Mouse (Mus musculus) hematopoietic stem cell, adult 5-6 weeks (primary cell): Measurements from ENCODE around the gene Ldhc. TPM values are rescaled to one million over a fixed set of nuclear protein-coding genes. Genes with fewer than 3 reads are reported as not detected.

Experiments
- ATAC-seq, 2 experiments: fragments of 125-278 bp in 1 of 2; replicated peaks in 1 of 2; 2 replicates each; pipeline ENCODE4 v1.8.0; 2016 to 2017; ENCODE audit warnings: inconsistent platforms in 2 of 2, mild to moderate bottlenecking in 2 of 2, moderate number of reproducible peaks in 2 of 2, low read depth in 1 of 2, moderate TSS enrichment in 1 of 2; ENCODE audit not compliant: low FRiP score in 2 of 2, poor library complexity in 2 of 2, severe bottlenecking in 2 of 2, insufficient read depth in 1 of 2, low TSS enrichment in 1 of 2
- total RNA-seq: library from RNA; stranded (forward); fragments of 172-1452, 232-1000 nt; gene quantifications from 2 replicates; pipeline ENCODE4 v1.2.3, GENCODE M21; 2017

The Ldhc gene
- total RNA-seq, 1 experiment from 2014 or later, result not detected

DNA sequence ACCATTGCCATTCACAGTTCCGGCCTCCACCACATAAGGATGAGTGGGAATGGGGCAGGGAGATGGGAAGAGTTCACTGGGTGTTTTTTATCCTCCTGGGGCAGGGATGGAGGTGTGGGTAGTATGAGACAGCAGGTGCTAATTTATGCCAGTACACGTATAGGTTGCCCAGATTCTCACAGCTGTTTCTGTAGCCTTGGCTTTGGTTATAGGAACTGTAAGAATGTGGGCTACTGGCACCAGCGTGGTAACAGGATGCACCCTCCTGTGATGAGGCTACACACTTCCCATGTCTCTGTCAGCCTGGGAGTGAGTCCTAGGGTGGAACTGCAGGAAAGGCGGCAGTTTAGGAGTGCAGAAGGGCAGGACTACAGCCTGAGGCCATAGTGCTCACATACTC, 15.8 kb downstream of the Ldhc start:
- ATAC-seq, result no peak

DNA sequence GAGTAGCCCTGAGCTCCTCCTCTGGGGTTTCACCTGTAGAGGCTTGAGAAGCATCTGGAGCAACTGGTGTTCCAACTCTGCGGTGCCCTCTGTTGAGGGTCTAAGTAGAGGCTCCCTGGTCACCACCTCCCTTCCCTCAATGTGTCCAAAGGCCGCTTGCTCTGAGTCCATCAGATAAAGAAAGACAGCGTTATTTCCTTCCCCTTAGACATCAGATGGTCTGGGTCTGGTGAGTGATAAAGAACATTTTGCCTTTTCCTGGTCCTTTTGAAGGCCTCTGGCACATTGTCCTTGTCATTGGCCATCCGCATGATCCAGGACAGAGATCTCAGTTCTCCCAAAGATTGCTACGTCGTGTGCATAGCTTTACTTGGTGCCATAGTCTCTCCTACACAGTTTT, 16.3 kb downstream of the Ldhc start:
- ATAC-seq, result no peak

DNA sequence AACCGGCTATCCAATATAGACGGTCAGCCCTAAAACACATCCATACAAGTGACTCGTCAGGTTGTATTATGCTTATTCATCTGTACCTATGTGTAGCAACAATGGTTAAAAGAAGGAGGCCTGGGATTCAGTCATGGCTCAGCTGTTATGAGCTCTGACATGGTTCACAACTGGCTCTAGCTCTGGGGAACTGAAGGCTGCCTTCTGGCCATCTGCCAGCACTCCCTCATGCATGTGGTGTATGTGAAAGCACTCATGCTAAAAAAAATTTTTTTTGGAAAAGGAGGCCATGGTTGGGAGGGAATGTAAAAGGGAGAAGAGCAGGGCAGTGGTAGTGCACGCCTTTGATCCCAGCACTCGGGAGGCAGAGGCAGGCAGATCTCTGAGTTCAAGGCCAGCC, 18.8 kb downstream of the Ldhc start:
- no peak for ATAC-seq

DNA sequence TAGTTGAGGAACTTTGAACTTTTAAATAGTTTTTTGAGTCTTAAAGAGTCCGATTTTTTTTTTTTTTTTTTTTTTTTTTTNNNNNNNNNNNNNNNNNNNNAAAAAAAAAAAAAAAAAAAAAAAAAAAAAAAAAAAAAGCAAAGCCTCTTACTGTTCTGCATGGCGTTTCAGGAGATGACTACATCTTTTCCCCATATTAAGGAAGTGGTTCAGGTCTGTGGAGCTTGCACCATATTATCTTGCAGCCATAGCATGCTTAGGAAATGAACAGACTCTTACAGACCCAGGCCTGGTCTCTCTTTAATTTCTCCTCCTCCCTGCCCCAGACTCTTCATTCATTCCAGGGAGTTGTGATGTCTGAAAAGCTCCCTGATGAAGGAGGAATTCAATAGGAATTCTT, 20.0 kb downstream of the Ldhc start:
- ATAC-seq, result peak; percentile 79 to 84

DNA sequence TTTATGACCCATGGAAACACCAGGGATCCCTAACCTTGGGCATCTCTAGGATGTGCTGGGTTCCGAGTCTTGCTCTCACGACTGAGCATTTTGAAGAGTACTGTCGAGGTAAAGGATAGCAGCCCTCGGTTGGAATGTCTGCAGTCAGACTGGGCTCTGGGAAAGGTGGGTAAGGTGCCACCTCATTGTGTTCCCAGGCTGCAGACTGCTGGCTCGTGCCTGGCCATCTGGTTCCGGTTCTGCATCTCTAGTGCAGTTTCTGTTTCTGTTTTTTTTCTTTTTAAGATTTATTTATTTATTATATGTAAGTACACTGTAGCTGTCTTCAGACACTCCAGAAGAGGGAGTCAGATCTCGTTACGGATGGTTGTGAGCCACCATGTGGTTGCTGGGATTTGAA, 20.9 kb downstream of the Ldhc start:
- ATAC-seq, result peak in 1 of 2 experiments; percentile 65; a peak in 1 of 4 replicates

DNA sequence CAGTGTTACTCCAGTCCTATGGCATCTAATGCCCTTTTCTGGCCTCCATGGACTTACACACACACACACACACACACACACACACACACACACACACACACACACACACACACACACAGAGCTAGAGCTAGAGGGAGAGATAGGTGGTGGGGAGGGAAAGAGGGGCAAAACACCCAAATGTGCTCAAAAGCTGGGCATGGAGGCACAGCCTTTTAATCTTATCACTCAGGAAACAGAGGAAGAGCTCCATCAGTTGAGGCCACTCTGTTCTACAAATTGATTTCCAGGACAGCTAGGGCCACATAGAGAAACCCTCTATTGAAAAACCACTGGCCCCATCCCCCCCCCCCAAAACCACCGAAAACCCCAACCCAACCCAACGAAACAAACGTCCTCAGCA, 22.3 kb downstream of the Ldhc start:
- ATAC-seq, result 0 out of 4 replicates have a peak, but pooled peaks of 1 of the 2 experiments have one; percentile 30

DNA sequence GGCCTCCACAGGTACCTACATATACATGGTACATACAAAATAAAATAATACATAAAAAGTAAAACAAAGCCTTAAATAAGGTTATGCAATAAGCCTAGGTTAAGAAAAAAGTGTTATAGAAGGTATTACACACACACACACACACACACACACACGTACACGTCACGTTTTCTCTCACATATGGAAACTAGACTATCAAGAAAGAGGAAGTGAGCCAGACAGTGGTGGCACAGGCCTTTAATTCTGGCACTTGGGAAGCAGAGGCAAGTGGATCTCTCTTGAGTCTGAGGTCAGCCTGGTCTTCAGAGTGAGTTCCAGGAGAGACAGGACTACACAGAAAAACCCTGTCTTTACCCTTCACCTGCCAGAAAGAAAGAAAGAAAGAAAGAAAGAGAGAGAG, 34.5 kb downstream of the Ldhc start:
- ATAC-seq, result no peak

DNA sequence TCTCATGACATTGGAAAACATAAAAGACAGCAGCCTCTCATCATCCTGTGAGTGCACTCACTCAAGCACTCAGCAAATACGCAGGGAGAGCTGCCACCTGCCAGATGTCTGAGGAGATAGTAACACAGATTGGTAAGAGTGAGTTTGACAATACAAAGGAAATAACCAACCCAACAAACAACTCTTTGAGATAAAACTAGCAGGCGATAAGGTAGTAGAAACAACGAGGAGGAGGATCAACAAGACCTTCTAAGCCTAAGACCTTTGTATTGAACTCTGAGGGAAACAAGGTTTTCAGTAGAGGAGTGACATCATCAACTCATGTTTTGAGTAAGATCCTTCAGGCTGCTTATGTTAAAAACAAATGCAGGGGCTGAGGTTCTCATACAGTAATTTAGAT, 38.3 kb downstream of the Ldhc start:
- ATAC-seq, result no peak

DNA sequence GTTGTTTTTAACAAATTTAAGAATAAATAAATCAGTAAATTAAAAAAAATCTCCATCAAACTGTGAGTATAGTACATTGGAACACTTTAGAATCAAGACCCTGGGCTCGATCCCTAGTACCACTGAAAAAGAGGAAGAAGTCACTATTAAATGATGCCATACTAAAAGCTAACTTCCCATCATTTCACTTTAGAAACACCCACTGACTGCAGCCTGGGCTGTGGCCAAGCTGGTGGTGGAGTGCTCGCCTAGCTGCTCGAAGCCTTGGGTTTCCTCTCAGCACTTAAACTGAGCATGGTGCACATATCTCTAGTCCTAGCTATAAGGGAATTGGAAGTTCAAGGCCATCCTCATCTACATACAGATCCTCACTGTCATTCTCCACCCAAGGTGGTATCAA, 50.2 kb downstream of the Ldhc start:
- ATAC-seq, result 0 out of 4 replicates have a peak, but pooled peaks of 1 of the 2 experiments have one; percentile 39

DNA sequence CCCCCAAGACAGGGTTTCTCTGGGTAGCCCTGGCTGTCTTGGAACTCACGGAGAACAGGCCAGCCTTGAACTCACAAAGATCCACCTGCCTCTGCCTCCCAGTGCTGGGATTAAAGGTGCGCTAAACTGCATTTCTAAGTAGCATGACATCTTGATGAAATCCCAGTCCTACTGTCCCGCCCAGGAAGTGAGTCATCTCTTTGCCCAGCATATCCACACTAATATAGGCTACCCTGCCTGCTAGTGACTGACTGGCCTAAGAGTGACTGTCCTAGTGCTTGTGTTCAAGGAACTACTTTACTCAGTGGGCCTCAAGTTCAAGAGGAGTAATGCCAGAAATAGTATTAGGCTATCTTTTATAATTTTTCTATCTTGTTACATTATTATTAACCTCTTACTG, 55.4 kb downstream of the Ldhc start:
- ATAC-seq, result no peak

DNA sequence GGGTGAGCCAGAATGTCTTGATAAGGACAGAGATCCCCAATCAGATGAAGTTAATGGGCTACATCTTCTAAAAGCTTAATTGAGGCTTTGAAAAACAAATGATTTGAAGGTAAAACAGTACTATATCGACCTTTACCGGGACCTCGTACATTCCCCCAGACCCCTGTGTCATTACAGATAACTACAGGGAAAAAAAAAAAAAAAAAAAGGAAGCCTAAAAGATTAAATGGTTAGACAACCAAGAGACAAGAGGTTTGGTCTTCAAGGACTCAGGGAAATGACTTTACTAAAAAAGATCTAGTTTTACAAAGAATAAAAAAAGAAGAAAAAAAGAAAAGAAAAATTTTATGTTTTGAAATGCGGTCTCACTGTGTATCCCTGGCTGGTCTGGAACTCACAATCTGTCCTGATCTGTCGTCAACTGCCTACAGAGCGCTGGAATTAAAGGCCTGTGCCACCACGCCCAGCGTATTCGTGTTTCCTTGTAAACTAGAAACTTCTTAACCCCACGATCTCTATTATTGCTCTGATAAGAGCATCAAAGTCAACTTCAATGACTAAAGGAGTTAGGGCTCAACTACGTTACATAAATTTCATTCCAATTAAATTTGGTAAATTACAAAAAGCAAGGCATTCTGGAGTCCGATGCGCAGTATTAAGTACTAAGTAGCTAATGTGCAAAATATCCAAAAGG, 57.8 kb downstream of the Ldhc start:
- ATAC-seq, result no peak

DNA sequence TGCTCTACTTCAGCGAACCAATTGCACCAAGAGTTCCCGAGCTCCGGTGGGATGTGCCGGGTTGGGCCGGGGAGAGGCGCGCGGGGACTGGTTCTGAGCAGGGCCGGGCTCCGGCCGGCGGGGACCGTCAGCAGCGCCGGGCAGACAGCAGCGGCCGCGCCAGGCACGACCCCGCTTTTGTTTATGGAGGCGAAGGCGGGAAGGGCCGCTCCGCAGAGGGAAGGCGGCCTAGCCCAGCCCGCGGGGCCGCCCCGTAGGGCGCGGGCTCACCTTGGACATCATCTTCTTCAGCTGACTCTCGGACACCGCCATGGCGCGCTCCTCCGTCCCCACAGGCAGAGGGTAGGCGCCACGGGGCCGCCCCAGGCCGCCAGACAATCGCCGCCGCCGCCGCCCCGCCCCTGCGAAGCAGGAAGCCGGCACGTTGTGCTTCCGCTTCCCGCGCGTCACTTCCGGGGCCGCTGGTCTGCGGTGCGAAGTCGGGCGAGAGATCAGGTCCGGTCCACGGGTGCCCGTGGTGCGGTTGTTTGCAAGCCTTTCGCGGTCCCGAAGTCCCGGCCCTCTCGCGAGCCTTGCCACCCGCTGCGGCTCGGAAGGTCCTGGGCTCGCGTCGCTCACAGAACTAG, 58.7 kb downstream of the Ldhc start, which contains the start of gene Tsg101:
Gene Tsg101, minus strand, starts transcription at position 419 of the 626 bp plus-strand sequence.
- peak; percentile 89 to 90 for ATAC-seq

DNA sequence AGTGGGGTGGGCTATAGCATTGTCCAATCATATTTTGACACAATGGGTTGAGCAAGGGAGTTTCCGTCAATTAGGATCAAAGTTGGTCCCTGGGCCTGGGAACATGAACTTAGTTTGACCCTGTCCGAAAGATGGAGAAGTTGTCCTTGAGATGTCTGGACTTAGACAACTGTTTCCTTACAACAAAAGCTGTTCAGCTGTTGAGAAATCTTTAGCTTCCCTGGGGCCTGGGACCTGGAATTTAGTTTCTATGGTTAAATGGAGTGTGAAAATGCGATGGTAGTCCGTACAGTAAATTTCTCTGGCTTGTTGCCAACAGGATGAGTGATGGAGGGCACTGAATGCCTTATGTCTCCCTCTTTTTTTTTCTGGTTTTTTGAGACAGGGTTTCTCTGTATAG, 61.1 kb downstream of the Ldhc start:
- no peak for ATAC-seq

Other genes with a start within 250 kb of the Ldhc start
- gene Sergef, start 221.4 kb upstream of the Ldhc start, total RNA-seq, result 6.6 and 13.7 TPM in 2 replicates
- gene Tph1, start 188.7 kb upstream of the Ldhc start, total RNA-seq, result not detected in 2 replicates
- 15.9 and 21.5 TPM in 2 replicates for gene Saal1, start 150.5 kb upstream of the Ldhc start, total RNA-seq
- gene Saa3, start 145.5 kb upstream of the Ldhc start, total RNA-seq, result not detected in 2 replicates
- gene Saa4, start 128.6 kb upstream of the Ldhc start, total RNA-seq, result not detected in 2 replicates
- gene Saa1, start 118.2 kb upstream of the Ldhc start, total RNA-seq, result not detected in 2 replicates
- gene Saa2, start 109.4 kb upstream of the Ldhc start, total RNA-seq, result not detected in 2 replicates
- gene Hps5, start 65.1 kb upstream of the Ldhc start, total RNA-seq, result 31.6 and 42.5 TPM in 2 replicates
- gene Gtf2h1, start 65.1 kb upstream of the Ldhc start, total RNA-seq, result 77.6 and 92.8 TPM in 2 replicates
- 290 and 314 TPM in 2 replicates for gene Ldha, start 19.7 kb upstream of the Ldhc start, total RNA-seq
- gene Tsg101, start 58.8 kb downstream of the Ldhc start, total RNA-seq, result 61.9 and 66.0 TPM in 2 replicates
- 20.8 and 22.5 TPM in 2 replicates for gene Uevld, start 97.3 kb downstream of the Ldhc start, total RNA-seq
- gene Gm9999, start 122.4 kb downstream of the Ldhc start, total RNA-seq, result not detected in 2 replicates
- 42.0 and 43.9 TPM in 2 replicates for gene Spty2d1, start 147.2 kb downstream of the Ldhc start, total RNA-seq
- 1.5 and 2.3 TPM in 2 replicates for gene Tmem86a, start 189.4 kb downstream of the Ldhc start, total RNA-seq